Mouse (Mus musculus): ENCODE data around the gene Ankrd54.

GRCm38 (mm10) chr15:79050160-79050845 lies 12.4 kb downstream of the Ankrd54 start:
- TF ChIP-seq CTCF (IDR thresholded peaks at IDR 0.05; ENCODE audit: borderline replicate concordance, extremely low read depth, insufficient read depth, insufficient read length) (no peak), POLR2A (IDR thresholded peaks at IDR 0.05; ENCODE audit: borderline replicate concordance, extremely low read depth, insufficient read depth, insufficient read length, poor library complexity, severe bottlenecking) (no peak)

Data from brain, embryonic 14.5 days (tissue).